Mouse (Mus musculus) stomach, postnatal 0 days (tissue): ENCODE results near the gene Sfxn5. TPM values are rescaled to one million over a fixed set of nuclear protein-coding genes. Genes with fewer than 3 reads are reported as not detected.

Source experiments
- ATAC-seq: fragments of 200-750 bp; cut with Nextera tagmentation; 2 replicates; pipeline ENCODE4 v1.8.0; 2017; ENCODE audit not compliant: low FRiP score, low TSS enrichment
- DNase-seq: peaks from one replicate; pipeline ENCODE4 v3.0.0-alpha.2; 2016; ENCODE audit warnings: low spot score
- H3K27ac ChIP-seq: fragments of 300-500 bp; sonication (generic); replicated peaks from 2 replicates; pipeline ENCODE4 v1.5.1; 2014; ENCODE audit warnings: mild to moderate bottlenecking, control low read depth
- H3K27me3 ChIP-seq: fragments of 300-500 bp; sonication (generic); 2 replicates; pipeline ENCODE4 v1.6.1; 2014; ENCODE audit warnings: low read length; ENCODE audit not compliant: control insufficient read depth, insufficient read depth
- H3K36me3 ChIP-seq: fragments of 300-500 bp; sonication (generic); 2 replicates; pipeline ENCODE4 v1.6.1; 2014; ENCODE audit warnings: low read length, mixed read lengths; ENCODE audit not compliant: control insufficient read depth, insufficient read depth
- H3K4me1 ChIP-seq: fragments of 300-500 bp; sonication (generic); replicated peaks from 2 replicates; pipeline ENCODE4 v1.6.1; 2014; ENCODE audit warnings: antibody characterized with exemption; ENCODE audit not compliant: control insufficient read depth, insufficient read depth
- H3K4me2 ChIP-seq: fragments of 300-500 bp; sonication (generic); replicated peaks from 2 replicates; pipeline ENCODE4 v1.6.1; 2014; ENCODE audit warnings: low read depth, mild to moderate bottlenecking, control low read depth, moderate library complexity
- H3K4me3 ChIP-seq: fragments of 300-500 bp; sonication (generic); 2 replicates; pipeline ENCODE4 v1.5.1; 2014; ENCODE audit warnings: low read depth, low read length, control low read depth
- H3K9ac ChIP-seq: fragments of 300-500 bp; sonication (generic); 2 replicates; pipeline ENCODE4 v1.6.1; 2014; ENCODE audit warnings: mild to moderate bottlenecking, low read length, control low read depth, mixed read lengths
- H3K9me3 ChIP-seq: fragments of 300-500 bp; sonication (generic); 2 replicates; pipeline ENCODE4 v1.6.1; 2016; ENCODE audit warnings: low read length; ENCODE audit not compliant: control insufficient read depth
- CTCF ChIP-seq: IDR thresholded peaks from 2 replicates; pipeline ENCODE4 v1.5.1; 2016; ENCODE audit warnings: antibody characterized with exemption, low read depth, mild to moderate bottlenecking, moderate library complexity
- EP300 ChIP-seq: optimal IDR thresholded peaks from 2 replicates; pipeline ENCODE3; 2016; ENCODE audit warnings: antibody characterized with exemption
- WGBS: fragments of 180-500 bp; shearing (Covaris S2); extraction: QIAGEN DNeasy Blood & Tissue Kit; methylation state at CpG from one replicate; pipeline ENCODE4 v1.1.7; 2014; 5-methylcytosine and 5-hydroxymethylcytosine counted together
- polyA plus RNA-seq: library from polyadenylated mRNA; unstranded; fragments of >200 nt; fragmentation: Nextera tagmentation; extraction: Ambion mirVana; gene quantifications from 2 replicates; pipeline ENCODE4 v1.2.1, GENCODE M21; 2015

The Sfxn5 gene
- polyA plus RNA-seq, 1 experiment from 2014 or later = 8.4 TPM

DNA sequence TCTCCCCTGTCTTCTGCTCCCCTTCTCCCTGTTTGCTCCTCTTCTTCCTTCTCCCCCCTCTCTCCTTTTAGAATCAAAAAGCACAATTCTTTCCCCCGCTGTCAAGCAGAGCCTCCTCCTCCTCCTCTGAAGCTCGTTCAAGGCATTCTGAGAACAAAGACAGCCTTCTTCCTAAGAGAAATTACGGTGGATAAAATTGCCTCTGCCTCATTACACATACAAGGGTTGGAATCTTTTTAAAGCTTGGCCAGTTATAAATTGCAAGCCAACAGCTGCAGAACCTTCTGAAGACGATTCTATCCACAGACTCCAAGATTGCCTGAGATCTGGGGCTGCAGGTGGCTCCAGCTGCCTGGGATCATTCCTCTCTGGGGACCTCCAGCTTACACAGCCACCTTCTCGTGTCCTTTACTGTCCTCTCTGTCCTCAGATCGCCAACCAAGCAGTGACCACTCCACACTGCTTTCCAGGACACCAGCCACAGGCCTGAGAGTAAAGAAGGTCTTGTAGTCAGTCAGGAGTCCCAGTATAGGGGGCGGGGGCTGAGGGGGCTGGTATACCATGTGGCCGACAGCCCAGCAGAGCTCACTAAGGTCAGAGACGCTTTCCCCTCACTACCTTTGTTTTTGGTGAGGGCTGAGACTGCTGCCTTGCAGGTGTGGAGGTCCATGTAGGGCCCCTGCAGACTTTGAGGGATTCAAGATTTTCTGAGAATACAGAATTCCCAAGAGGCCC is 19.0 kb downstream of the Sfxn5 start:
- Histone ChIP-seq H3K4me2 (no peak overlapping the region), H3K4me3 (no peak overlapping the region), H3K9me3 (no peaks in the 10 kb centered on the region), H3K27ac (no peak overlapping the region), H3K27me3 (no peaks in the 10 kb centered on the region), H3K9ac (no peak overlapping the region), H3K4me1 (no peaks in the 10 kb centered on the region), H3K36me3 (no peaks in the 10 kb centered on the region)
- DNase-seq (no peak), ATAC-seq (no peak)
- no peak for TF ChIP-seq CTCF
- TF ChIP-seq EP300 = no peak
- 52% methylated on average over 9 of the region's 9 CpGs for WGBS

DNA sequence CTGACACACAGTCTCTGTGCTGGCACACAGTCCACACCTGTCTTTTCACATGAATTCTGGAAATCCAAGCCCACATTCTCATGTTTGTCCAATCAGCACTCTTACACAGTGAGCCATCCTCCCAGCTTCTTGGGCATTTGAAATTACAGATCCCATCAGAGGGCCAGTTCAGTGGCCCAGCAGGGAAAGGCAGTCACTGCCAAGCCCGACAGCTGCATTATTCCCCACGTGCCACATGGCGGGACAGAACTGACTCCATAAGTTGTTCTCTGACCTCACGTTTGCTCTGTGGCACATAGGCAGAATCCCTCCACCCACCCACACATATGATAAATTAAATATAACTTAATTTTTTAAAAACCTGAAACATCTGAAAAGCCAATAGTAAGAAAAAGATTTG is 25.3 kb downstream of the Sfxn5 start:
- 79% methylated on average over 4 of the region's 4 CpGs for WGBS
- Histone ChIP-seq H3K9me3 (no peaks in the 10 kb centered on the region), H3K9ac (no peak overlapping the region), H3K4me2 (no peak overlapping the region), H3K4me1 (peaks cover under 1% of the 10 kb centered on the region; the same call in 1 of the 2 replicates), H3K27ac (no peak overlapping the region), H3K4me3 (no peak overlapping the region), H3K27me3 (no peaks in the 10 kb centered on the region), H3K36me3 (no peaks in the 10 kb centered on the region)
- no peak for ATAC-seq
- TF ChIP-seq CTCF (no peak), EP300 (no peak)
- no peak for DNase-seq

DNA sequence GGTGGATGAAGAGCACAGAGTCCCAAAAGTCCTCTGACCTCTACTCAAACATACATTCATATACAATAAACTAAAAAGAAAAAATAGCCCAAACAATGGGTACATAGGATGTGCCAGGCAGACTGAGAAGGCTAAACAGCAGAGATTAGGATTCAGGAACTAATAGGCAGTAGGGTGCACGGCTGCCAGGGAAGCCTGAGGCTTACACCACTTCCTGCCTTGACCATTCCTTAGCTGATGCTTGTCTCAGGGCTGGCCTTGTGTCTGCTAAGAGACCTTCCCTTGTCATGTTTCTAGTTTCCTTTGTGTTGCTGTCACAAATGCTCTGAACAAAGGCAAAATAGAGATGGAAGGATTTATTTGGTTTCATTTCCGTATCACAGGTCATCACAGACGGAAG is 26.8 kb downstream of the Sfxn5 start:
- H3K27me3 ChIP-seq = no peaks in the 10 kb centered on the region
- H3K9ac ChIP-seq = no peak overlapping the region
- H3K9me3 ChIP-seq = no peaks in the 10 kb centered on the region
- no peak overlapping the region for H3K27ac ChIP-seq
- H3K4me3 ChIP-seq = no peak overlapping the region
- H3K36me3 ChIP-seq = no peaks in the 10 kb centered on the region
- DNase-seq (no peak), ATAC-seq (no peak)
- H3K4me1 ChIP-seq = peaks cover 3% of the 10 kb centered on the region; the same call in 1 of the 2 replicates
- no peak overlapping the region for H3K4me2 ChIP-seq
- TF ChIP-seq CTCF (no peak), EP300 (no peak)
- 78% methylated on average over 3 of the region's 3 CpGs for WGBS

DNA sequence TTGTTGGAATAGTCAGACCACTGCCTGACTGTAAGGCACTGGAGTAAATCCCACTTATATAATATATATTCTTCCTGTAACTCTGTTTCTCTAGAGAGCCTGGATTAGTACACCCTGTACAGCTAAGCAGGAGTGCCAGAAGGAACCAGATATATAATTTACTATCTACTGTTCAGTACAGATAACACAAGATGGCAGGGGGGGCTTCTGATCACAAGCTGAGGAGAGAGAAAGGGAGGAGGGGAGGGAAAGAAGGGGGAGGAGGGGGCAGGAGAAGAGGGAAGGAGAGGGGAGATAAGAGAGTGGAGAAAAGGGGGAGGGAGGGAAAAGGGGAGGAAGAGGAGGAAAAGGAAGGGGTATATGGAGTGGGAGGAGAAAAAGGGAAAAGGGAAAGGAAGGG is 27.4 kb downstream of the Sfxn5 start:
- Histone ChIP-seq H3K4me1 (peaks cover 3% of the 10 kb centered on the region; the same call in 1 of the 2 replicates), H3K4me2 (no peak overlapping the region), H3K9me3 (no peaks in the 10 kb centered on the region), H3K36me3 (no peaks in the 10 kb centered on the region), H3K4me3 (no peak overlapping the region), H3K27ac (no peak overlapping the region), H3K9ac (no peak overlapping the region), H3K27me3 (no peaks in the 10 kb centered on the region)
- no peak for TF ChIP-seq EP300
- ATAC-seq = no peak
- no peak for DNase-seq

DNA sequence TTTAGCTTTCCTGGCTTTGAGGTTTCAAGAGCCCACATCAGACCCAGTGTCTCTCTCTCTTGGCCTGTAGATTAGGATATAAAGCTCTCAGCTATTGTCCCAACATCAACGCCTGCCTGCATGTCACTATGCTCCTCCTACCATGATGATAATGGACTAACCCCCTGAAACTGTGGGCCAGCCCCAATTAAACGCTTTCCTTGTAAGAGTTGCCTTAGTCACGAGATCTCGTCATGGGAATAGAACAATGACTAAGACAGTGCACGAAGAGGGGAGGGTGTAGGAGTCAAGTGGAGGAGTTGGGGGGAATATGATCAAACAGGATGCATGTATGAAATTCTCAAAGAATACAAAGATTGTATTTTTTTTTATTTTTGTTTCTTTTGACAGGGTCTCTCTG is 28.3 kb downstream of the Sfxn5 start:
- H3K9me3 ChIP-seq = no peaks in the 10 kb centered on the region
- 88% methylated on average over 5 of the region's 5 CpGs for WGBS
- H3K27me3 ChIP-seq = no peaks in the 10 kb centered on the region
- H3K4me2 ChIP-seq = no peak overlapping the region
- H3K9ac ChIP-seq = no peak overlapping the region
- no peak overlapping the region for H3K27ac ChIP-seq
- H3K4me1 ChIP-seq = peaks cover 3% of the 10 kb centered on the region; the same call in 1 of the 2 replicates
- TF ChIP-seq EP300 (no peak), CTCF (no peak)
- H3K36me3 ChIP-seq = no peaks in the 10 kb centered on the region
- ATAC-seq (no peak), DNase-seq (no peak)
- no peak overlapping the region for H3K4me3 ChIP-seq

DNA sequence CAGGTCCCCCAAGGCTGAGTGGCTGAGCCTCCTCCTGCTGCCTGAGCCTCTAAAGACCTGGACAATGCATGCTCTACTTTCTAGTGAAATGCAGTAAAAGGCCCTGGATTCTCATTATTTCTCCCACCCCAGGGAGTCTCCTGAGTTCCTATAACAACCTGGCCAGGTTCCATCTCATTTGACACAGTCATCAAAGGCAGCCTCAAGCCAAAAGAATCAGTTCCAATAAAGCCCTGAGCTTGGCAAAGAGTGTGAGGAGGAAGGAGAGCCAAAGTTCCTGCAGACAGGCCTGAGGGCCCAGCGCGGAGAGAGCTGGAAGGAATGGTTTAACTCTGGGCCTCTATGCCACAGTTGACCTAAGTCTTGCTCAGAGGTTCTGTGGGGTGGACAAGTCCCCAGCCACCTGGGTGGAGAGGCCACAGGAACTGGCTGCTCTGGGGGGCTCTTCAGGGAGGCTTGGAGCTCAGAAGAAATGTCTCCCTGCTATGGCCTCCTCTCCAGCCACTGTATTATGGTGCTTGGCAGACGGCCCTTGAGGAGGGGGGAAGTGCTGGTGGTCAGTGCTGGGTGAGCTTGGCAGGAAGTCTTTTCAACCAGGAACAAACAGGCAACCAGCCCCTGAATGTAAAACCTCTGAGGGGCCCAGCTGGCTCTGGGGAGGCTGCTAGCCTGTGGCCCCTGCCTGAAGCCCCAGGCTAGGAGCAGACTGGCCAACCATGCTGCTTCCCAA is 30.7 kb downstream of the Sfxn5 start:
- H3K27ac ChIP-seq = peak overlapping the region; percentile 63
- DNase-seq (no peak), ATAC-seq (peak; percentile 40; the same call in 1 of the 2 replicates)
- TF ChIP-seq EP300 = no peak
- no peak for TF ChIP-seq CTCF
- peaks cover 3% of the 10 kb centered on the region; the same call in 1 of the 2 replicates for H3K4me1 ChIP-seq
- no peak overlapping the region for H3K4me2 ChIP-seq
- H3K27me3 ChIP-seq = no peaks in the 10 kb centered on the region
- 34% methylated on average over 3 of the region's 3 CpGs for WGBS
- no peak overlapping the region for H3K4me3 ChIP-seq
- no peaks in the 10 kb centered on the region for H3K9me3 ChIP-seq
- H3K9ac ChIP-seq = 0 out of 2 replicates have a peak overlapping the region, but pooled peaks have one; percentile 1
- no peaks in the 10 kb centered on the region for H3K36me3 ChIP-seq
